Mouse (Mus musculus) left cerebral cortex, adult 11 months (tissue): ENCODE data around the gene Rtn3.

Experiments
- DNase-seq: peaks from one replicate; pipeline ENCODE4 v3.0.0; 2022; ENCODE audit warnings: low spot score

The Rtn3 gene

GRCm38 (mm10) chr19:7382248-7382902, 100.7 kb downstream of the Rtn3 start:
- peak; percentile 17 for DNase-seq

- DNase-seq: no peak
Observed at GRCm38 (mm10) chr19:7381906-7382247, 101.2 kb downstream of the Rtn3 start.

GRCm38 (mm10) chr19:7377639-7378038, 105.4 kb downstream of the Rtn3 start:
- no peak for DNase-seq
